Mouse (Mus musculus) spleen, postnatal 36 days (tissue): Measurements from ENCODE around the gene Hspa12b.

Experiments
- DNase-seq, 2 experiments: peaks; one replicate each; pipeline ENCODE4 v3.0.0; 2022; ENCODE audit warnings: low spot score in 2 of 2, mixed read lengths in 1 of 2

The Hspa12b gene

DNA sequence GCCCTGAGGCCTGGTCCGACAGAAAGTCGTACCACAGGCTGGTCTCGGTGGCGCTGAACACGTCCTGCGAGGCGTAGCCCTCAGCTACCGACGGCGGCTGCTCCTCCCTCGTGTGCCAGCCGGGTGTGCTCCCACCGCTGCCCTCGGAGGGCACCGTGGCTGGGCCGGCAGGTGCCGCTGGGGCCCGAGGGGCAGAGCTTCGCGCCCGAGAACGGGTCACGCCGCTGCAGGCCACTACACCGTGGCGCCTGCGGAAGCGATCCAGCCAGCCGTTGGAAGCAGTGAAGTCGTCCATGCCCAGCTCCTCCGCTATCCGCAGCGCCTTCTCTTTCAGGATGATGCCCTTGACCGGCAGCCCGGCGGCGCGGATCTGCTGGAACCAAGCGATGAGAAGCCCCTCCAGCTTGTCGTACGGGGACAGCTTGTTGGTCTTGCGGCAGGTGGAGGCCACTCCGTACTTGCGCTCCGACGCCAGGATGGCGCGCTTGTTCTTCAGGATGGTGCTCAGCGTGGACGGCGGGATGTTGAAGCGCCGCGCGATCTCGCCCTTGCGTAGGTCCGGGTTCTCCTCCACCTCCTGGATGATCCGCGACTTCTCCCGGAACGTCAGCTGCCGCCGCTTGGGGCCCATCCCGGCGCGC lies 52.3 kb downstream of the Hspa12b start:
- peak; percentile 36 to 47 for DNase-seq

DNA sequence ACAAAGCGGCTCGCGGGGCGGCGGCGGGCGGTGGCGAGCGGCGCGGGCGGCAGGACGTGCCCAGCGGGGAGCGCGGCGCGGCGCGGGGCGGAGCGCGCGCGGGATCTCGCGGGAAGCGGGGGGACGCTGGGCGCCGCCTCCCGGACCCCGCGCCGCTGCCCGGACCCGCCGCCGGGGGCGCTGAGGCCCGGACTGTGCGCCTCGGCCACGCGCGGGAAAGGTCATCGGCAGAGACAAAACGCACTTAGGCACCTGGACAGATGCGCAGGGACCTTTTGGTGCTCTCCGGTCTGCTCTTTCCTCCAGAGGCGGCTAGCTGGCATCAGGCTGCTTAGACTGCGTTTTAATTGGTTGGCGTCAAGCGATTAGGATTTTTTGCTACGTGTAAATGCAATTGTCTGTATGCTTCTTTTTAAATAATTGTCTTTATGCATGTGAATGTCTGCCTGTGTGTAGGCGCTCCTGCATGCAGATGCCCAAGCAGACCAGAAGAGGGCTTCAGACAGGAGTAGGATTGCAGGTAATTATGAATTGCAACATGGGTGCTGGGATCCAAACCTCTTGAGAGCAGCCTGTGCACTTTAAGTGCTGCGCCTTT lies 53.0 kb downstream of the Hspa12b start, which contains the start of gene Cenpb:
TSS of gene Cenpb (minus strand) at position 78 of the 598 bp plus-strand sequence.
- DNase-seq: peak; percentile 73 to 78

DNA sequence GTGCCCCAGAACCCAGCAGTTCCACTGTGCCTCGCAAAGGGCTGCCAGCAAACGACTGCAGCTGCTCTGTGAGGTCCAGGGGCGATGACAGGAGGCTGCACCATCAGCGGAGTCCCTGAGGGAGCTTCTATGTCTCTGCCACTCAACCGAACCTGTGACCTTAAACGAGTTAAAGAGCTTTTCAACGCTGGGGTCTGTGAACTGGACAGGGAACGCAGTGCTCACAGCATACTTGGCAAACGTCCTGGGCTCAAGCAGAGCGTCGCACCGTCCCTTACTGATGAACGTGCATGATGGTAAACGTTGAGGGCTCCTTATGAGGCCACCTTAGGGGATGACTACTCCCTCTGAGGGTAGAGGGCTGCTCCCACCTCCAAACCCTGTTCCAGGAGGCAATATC lies 59.3 kb downstream of the Hspa12b start:
- no peak for DNase-seq

DNA sequence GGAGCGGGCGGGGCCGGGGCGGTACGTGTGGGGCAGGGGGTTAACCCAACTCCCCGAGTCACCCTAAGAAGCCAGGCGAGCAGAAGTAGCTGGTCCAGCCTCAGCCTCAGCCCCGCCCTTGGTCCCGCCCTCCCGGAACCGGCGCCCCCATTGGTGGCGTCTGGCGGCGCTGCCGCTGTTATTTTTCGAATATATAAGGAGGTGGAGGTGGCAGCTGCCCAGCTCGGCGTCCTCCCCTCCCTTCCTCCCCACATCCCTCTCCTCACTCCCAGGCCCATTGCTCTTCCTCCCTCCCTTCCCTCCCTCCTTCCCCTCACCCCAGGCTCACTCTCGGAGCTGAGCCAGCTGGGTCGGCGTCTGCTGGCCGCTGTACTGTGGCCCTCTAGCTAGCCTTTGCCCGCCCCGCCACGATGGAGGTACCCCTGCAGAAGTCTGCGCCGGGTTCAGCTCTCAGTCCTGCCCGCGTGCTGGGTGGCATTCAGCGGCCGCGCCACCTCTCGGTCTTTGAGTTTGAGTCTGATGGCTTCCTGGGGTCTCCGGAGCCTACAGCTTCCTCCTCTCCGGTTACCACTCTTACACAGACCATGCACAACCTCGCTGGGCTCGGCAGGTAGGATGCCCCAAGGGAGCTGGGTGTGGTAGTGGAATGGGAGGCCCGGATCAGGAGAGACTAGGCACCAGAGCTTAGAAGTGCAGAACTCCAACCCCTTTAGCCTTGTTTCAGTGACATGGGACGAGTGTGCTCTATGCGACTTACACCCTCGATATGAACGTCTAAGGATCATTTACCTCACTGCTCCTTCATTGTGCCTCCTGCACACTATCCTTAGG lies 59.9 kb downstream of the Hspa12b start, which contains the start of the genes Cdc25b and Spef1:
TSS of gene Cdc25b (plus strand) at position 179 of the 831 bp plus-strand sequence.
TSS of gene Spef1 (minus strand) at position 512 of the 831 bp plus-strand sequence.
- DNase-seq: peak; percentile 88 to 89

DNA sequence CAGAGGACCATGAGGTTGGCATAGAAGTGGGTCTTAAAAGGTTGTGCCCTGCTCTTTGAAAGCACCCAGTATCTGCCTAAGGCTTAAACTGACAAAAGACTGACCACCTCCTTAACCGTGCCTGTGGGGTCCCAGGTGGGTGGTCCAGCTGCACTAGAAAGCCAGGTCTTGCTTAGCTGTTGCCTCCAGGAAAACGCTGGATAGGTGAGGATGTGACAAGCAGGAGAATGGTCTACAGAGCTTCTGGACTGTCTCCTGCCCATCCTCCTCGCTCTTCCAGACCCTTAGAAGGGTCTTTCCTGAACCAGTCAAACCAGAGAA lies 60.5 kb downstream of the Hspa12b start:
- no peak for DNase-seq

DNA sequence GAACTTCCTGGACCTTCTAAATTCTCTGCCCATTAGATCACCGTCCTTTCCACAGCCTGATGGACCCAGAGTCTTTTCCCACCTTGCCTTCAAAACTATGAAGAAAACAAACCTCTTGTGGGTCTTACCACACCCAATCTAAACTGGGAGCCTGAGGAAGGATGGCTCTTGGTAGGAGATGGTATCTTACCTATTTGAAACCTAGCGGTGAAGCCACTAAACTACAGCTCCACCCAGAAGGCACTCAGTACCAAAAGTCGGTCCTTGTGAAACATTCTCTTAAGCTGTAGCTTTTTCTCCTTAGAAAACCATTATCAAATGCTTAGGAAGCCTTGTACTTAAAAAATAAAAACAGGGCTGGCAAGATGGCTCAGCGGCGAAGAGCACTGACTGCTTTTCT lies 61.2 kb downstream of the Hspa12b start:
- DNase-seq: no peak

DNA sequence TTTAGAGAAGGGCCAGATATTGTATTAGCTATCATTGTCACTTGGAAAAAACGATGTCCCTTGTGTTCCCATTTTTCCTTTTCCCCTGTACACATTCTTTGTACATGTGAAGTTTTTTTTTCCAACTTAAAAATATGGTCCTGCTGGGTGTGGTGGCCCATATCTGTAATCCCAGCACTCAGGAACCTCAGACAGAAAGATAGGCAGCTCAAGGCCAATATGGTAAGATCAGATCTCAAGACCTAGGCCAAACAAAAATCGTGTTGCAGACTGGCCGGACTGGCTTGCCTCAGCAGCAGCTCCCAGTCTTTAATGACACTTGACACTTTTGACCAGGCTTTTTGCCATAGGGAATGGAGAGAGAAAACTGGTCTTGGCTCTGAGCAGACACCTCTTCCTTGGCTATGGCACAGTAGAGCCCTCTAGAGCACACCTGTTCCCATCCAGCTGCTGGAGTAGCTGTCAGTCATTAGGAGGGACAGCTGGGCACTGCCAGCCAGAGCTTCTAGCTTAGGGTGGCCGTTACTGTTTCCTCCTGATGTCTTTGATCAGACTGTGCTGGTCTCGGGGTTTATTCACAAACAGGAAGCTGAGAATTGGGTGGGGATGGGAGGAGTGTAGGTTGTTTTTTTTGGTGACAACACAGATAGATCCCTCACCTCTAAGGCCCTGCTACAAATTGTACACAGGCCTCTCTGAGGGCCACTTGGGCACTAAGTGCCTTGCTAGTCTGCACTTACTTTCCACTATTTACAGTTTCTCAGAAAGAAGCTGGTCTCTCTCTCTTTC lies 62.6 kb downstream of the Hspa12b start:
- DNase-seq: peak; percentile 55 to 67

DNA sequence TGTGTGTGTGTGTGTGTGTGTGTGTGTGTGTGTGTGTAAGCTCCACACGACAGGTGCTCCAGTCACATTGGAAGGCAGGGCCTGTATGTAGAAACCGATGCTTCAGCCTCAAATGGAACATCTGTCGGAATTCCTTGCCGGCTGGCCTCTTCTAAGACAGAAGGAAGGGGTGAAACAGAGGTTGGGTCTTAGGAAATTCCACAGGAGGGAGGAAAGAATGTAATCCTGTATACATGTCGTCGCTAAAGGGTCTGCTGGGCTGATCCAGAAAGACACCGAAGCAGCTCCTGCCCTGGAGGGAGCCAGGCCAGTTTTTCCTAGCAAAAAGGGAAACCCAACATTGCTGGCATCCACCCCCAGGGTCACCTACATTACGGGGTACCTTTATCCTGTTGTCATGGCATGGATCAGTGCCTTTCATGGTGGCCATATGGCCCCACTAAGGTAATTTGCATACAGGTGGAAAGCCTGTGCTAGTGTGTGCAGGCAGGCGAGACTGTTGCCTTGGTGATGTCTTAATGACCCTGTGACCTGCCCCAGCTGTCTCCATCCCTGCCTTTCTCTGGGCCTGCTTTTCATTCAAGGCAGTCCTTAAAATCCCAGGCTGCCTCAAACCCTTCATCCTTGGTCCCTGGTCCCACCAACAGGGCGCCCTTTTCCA lies 63.4 kb downstream of the Hspa12b start:
- peak; percentile 78 to 80 for DNase-seq

DNA sequence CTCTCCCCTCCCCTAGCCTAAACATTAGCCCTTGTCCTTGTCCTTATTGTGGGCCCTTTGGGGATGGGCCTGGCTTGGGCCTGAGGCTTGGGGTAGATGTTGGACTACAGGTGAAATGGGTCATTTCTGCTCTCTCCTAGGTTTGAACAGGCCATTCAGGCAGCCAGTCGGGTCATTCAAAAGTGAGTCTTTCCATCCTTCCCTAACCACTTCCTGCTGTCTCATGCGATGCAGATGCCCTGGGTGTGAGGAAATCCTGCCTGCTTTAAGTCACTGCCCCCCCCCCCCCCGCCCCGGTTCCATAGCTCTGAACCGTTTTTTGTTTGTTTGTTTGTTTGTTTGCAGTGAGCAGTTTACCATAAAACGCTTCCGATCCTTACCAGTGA lies 63.9 kb downstream of the Hspa12b start:
- peak in 1 of 2 experiments; percentile 38 for DNase-seq
